Mouse (Mus musculus) adipocyte (in vitro differentiated cells): Measurements from ENCODE around the gene Arrb1.

Experiments used
- DNase-seq: peaks from one replicate; pipeline ENCODE4 v3.0.0-alpha.2; 2016; ENCODE audit warnings: low spot score

Gene Arrb1

GRCm38 (mm10) chr7:99580247-99580646 is 45.0 kb downstream of the Arrb1 start:
- no peak for DNase-seq

- DNase-seq = no peak
Measured at GRCm38 (mm10) chr7:99582306-99582705, 47.0 kb downstream of the Arrb1 start.

- DNase-seq = no peak
Measured at GRCm38 (mm10) chr7:99582867-99583266, 47.6 kb downstream of the Arrb1 start.

- peak; percentile 7 for DNase-seq
Measured at GRCm38 (mm10) chr7:99583625-99584024, 48.4 kb downstream of the Arrb1 start.

GRCm38 (mm10) chr7:99585976-99586375 is 50.7 kb downstream of the Arrb1 start:
- DNase-seq = no peak

GRCm38 (mm10) chr7:99590064-99590463 is 54.8 kb downstream of the Arrb1 start:
- DNase-seq = peak; percentile 54

- DNase-seq = no peak
Measured at GRCm38 (mm10) chr7:99590646-99591045, 55.4 kb downstream of the Arrb1 start.

- DNase-seq = no peak
Measured at GRCm38 (mm10) chr7:99592669-99593068, 57.4 kb downstream of the Arrb1 start.

GRCm38 (mm10) chr7:99593868-99594803 is 58.9 kb downstream of the Arrb1 start:
- DNase-seq = no peak

- no peak for DNase-seq
Measured at GRCm38 (mm10) chr7:99598722-99599121, 63.5 kb downstream of the Arrb1 start.

GRCm38 (mm10) chr7:99603875-99604662 is 68.8 kb downstream of the Arrb1 start:
- peak; percentile 70 for DNase-seq

GRCm38 (mm10) chr7:99605058-99605457 is 69.8 kb downstream of the Arrb1 start:
- DNase-seq = no peak

GRCm38 (mm10) chr7:99606303-99606702 is 71.0 kb downstream of the Arrb1 start:
- no peak for DNase-seq

GRCm38 (mm10) chr7:99606766-99607165 is 71.5 kb downstream of the Arrb1 start:
- no peak for DNase-seq

- DNase-seq = no peak
Measured at GRCm38 (mm10) chr7:99607632-99608031, 72.4 kb downstream of the Arrb1 start.

GRCm38 (mm10) chr7:99618264-99618663 is 83.0 kb downstream of the Arrb1 start:
- DNase-seq = no peak

- peak; percentile 54 for DNase-seq
Measured at GRCm38 (mm10) chr7:99618860-99619259, 83.6 kb downstream of the Arrb1 start.

- no peak for DNase-seq
Measured at GRCm38 (mm10) chr7:99625722-99626375, 90.6 kb downstream of the Arrb1 start.

GRCm38 (mm10) chr7:99626376-99627270 is 91.4 kb downstream of the Arrb1 start, which contains the start of gene Tpbgl:
TSS of gene Tpbgl (minus strand) at chr7:99627103.
- no peak for DNase-seq

- no peak for DNase-seq
Measured at GRCm38 (mm10) chr7:99627366-99627765, 92.1 kb downstream of the Arrb1 start.

GRCm38 (mm10) chr7:99632286-99632685 is 97.0 kb downstream of the Arrb1 start:
- peak; percentile 44 for DNase-seq
